Mouse (Mus musculus) liver, postnatal 0 days (tissue): ENCODE results near the gene Cfap299.

Source experiments
- CTCF ChIP-seq: sonication (generic); IDR thresholded peaks from 2 replicates; pipeline ENCODE4 v1.5.1; 2016; ENCODE audit warnings: antibody characterized with exemption, low read depth
- EP300 ChIP-seq: IDR thresholded peaks from 2 replicates; pipeline ENCODE4 v1.6.1; 2016; ENCODE audit warnings: antibody characterized with exemption, low read depth, mild to moderate bottlenecking

DNA sequence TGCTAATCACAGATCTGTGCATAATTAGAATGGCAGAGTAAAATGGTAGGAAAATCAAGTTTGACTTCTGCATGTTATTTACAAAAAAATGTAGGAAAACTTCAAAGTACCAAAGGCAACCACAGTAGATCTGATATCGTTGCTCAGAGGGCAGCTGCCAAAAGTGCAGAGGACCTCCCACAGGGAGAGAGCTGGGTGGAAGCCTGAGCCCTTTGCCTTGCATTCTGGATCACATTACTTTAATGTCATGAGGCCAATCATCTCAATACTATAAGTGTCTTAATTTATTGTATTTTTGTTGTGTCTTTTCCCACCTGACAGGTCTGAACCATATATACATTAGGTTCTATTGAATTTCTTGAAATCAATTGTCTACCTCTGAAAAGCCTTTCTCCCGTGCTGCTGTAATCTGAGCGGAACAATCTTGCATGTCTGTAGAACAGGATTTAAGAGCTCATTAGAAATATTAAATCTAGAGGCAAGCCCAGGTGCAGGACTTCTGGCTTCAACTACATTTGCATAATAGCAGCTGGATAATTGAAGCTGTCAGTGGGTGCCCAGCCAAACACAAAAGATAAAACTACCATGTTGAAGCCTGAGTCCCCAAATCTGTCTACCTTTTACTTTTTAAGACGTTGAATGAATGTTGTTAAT, 137.9 kb downstream of the Cfap299 start:
- TF ChIP-seq CTCF (no peak), EP300 (no peak)
